Mouse (Mus musculus): ENCODE measurements around the gene Gm42372.
A peak's percentile ranks its signal among the peaks of the same experiment; 100 is the strongest.

Gm42372 gene

GRCm38 (mm10) chr7:16961678-16962077 is 21.2 kb upstream of the Gm42372 start:
- no peak for DNase-seq

- DNase-seq, result no peak
Measured at GRCm38 (mm10) chr7:16968414-16968813, 14.5 kb upstream of the Gm42372 start.

- DNase-seq, result no peak
Measured at GRCm38 (mm10) chr7:16971160-16971559, 11.7 kb upstream of the Gm42372 start.

- no peak for DNase-seq
Measured at GRCm38 (mm10) chr7:16974018-16974417, 8.9 kb upstream of the Gm42372 start.

GRCm38 (mm10) chr7:16976298-16976697 is 6.6 kb upstream of the Gm42372 start:
- DNase-seq, result no peak

GRCm38 (mm10) chr7:16978173-16978572 is 4.7 kb upstream of the Gm42372 start:
- DNase-seq, result no peak

GRCm38 (mm10) chr7:16978593-16978992 is 4.3 kb upstream of the Gm42372 start:
- no peak for DNase-seq

- DNase-seq, result peak; percentile 45
Measured at GRCm38 (mm10) chr7:16980348-16980747, 2.5 kb upstream of the Gm42372 start.

GRCm38 (mm10) chr7:16987541-16988149 is 4.8 kb downstream of the Gm42372 start:
- no peak for DNase-seq

- DNase-seq, result no peak
Measured at GRCm38 (mm10) chr7:16988405-16988804, 5.5 kb downstream of the Gm42372 start.

- DNase-seq, result no peak
Measured at GRCm38 (mm10) chr7:16990006-16990744, 7.3 kb downstream of the Gm42372 start.

GRCm38 (mm10) chr7:16991681-16992450 is 9.0 kb downstream of the Gm42372 start:
- no peak for DNase-seq

GRCm38 (mm10) chr7:16992451-16992807 is 9.5 kb downstream of the Gm42372 start, which contains the start of gene Ccdc8:
Ccdc8 (plus strand) TSS chr7:16992708.
- no peak for DNase-seq

GRCm38 (mm10) chr7:16993651-16994399 is 10.9 kb downstream of the Gm42372 start:
- peak; percentile 42 for DNase-seq

- DNase-seq, result no peak
Measured at GRCm38 (mm10) chr7:16994400-16994799, 11.5 kb downstream of the Gm42372 start.

- DNase-seq, result no peak
Measured at GRCm38 (mm10) chr7:16995345-16995744, 12.5 kb downstream of the Gm42372 start.

- no peak for DNase-seq
Measured at GRCm38 (mm10) chr7:16999233-16999632, 16.3 kb downstream of the Gm42372 start.

- DNase-seq, result peak; percentile 81
Measured at GRCm38 (mm10) chr7:16999650-17000049, 16.8 kb downstream of the Gm42372 start.

- peak; percentile 86 for DNase-seq
Measured at GRCm38 (mm10) chr7:17002375-17003195, 19.7 kb downstream of the Gm42372 start.

- DNase-seq, result no peak
Measured at GRCm38 (mm10) chr7:17003230-17003960, 20.5 kb downstream of the Gm42372 start.

- DNase-seq, result no peak
Measured at GRCm38 (mm10) chr7:17004716-17005115, 21.8 kb downstream of the Gm42372 start.
